Mouse (Mus musculus): ENCODE measurements around the gene Celf5. TPM values are rescaled to one million over a fixed set of nuclear protein-coding genes. Genes with fewer than 3 reads are reported as not detected.
A peak's percentile ranks its signal among the peaks of the same experiment; 100 is the strongest.

Celf5 gene
- polyA plus RNA-seq, 1 experiment from 2014 or later, result 1.6 TPM

- peak overlapping the region; percentile 75 for H3K4me2 ChIP-seq (replicated peaks)
- H3K4me3 ChIP-seq (replicated peaks), result peak overlapping the region; percentile 75
- H3K36me3 ChIP-seq, result peaks cover 16% of the 10 kb centered on the region
- no peak overlapping the region for H3K9ac ChIP-seq
- no peak for ATAC-seq (ENCODE audit: insufficient number of reproducible peaks, low FRiP score, low TSS enrichment, low read depth)
- no peaks in the 10 kb centered on the region for H3K9me3 ChIP-seq (replicated peaks)
- no peaks in the 10 kb centered on the region for H3K27me3 ChIP-seq
- H3K27ac ChIP-seq (replicated peaks), result peak overlapping the region; percentile 82; the same call in 1 of the 2 replicates
- peaks cover 67% of the 10 kb centered on the region for H3K4me1 ChIP-seq
- WGBS, result 69% methylated on average over 4 of the region's 4 CpGs
Measured at GRCm38 (mm10) chr10:81423476-81424245, 58.8 kb downstream of the Celf5 start.

- no peak for ATAC-seq (ENCODE audit: insufficient number of reproducible peaks, low FRiP score, low TSS enrichment, low read depth)
- WGBS, result 78% methylated on average over 3 of the region's 3 CpGs
- Histone ChIP-seq H3K4me2 (replicated peaks) (no peak overlapping the region), H3K27ac (replicated peaks) (no peak overlapping the region), H3K4me3 (replicated peaks) (no peak overlapping the region), H3K4me1 (peaks cover 76% of the 10 kb centered on the region), H3K27me3 (no peaks in the 10 kb centered on the region), H3K9me3 (replicated peaks) (no peaks in the 10 kb centered on the region), H3K9ac (no peak overlapping the region), H3K36me3 (peaks cover 18% of the 10 kb centered on the region)
Measured at GRCm38 (mm10) chr10:81422661-81423217, 59.8 kb downstream of the Celf5 start.

- Histone ChIP-seq H3K9ac (no peak overlapping the region), H3K4me1 (peaks cover 78% of the 10 kb centered on the region)
Measured at GRCm38 (mm10) chr10:81422191-81422590, 60.3 kb downstream of the Celf5 start.

GRCm38 (mm10) chr10:81421797-81422100 is 60.8 kb downstream of the Celf5 start:
- no peak overlapping the region for H3K9ac ChIP-seq
- no peak overlapping the region for H3K27ac ChIP-seq (replicated peaks)
- 64% methylated on average over 5 of the region's 5 CpGs for WGBS
- ATAC-seq (ENCODE audit: insufficient number of reproducible peaks, low FRiP score, low TSS enrichment, low read depth), result no peak
- peaks cover 22% of the 10 kb centered on the region for H3K36me3 ChIP-seq
- no peaks in the 10 kb centered on the region for H3K27me3 ChIP-seq
- no peak overlapping the region for H3K4me2 ChIP-seq (replicated peaks)
- H3K4me1 ChIP-seq, result peaks cover 81% of the 10 kb centered on the region
- no peak overlapping the region for H3K4me3 ChIP-seq (replicated peaks)
- no peaks in the 10 kb centered on the region for H3K9me3 ChIP-seq (replicated peaks)

More at GRCm38 (mm10) chr10:81422191-81422590, 60.3 kb downstream of the Celf5 start:
- no peaks in the 10 kb centered on the region for H3K9me3 ChIP-seq (replicated peaks)
- WGBS, result 72% methylated on average over 6 of the region's 6 CpGs
- no peak overlapping the region for H3K27ac ChIP-seq (replicated peaks)
- no peak overlapping the region for H3K4me3 ChIP-seq (replicated peaks)
- H3K4me2 ChIP-seq (replicated peaks), result no peak overlapping the region
- no peaks in the 10 kb centered on the region for H3K27me3 ChIP-seq
- no peak for ATAC-seq (ENCODE audit: insufficient number of reproducible peaks, low FRiP score, low TSS enrichment, low read depth)
- peaks cover 22% of the 10 kb centered on the region for H3K36me3 ChIP-seq

- Histone ChIP-seq H3K9ac (no peak overlapping the region), H3K9me3 (replicated peaks) (no peaks in the 10 kb centered on the region), H3K27ac (replicated peaks) (no peak overlapping the region), H3K4me1 (peaks cover 86% of the 10 kb centered on the region), H3K4me2 (replicated peaks) (no peak overlapping the region), H3K27me3 (no peaks in the 10 kb centered on the region), H3K36me3 (peaks cover 22% of the 10 kb centered on the region), H3K4me3 (replicated peaks) (no peak overlapping the region)
- 73% methylated on average over 4 of the region's 4 CpGs for WGBS
- ATAC-seq (ENCODE audit: insufficient number of reproducible peaks, low FRiP score, low TSS enrichment, low read depth), result no peak
Measured at GRCm38 (mm10) chr10:81421041-81421796, 61.3 kb downstream of the Celf5 start.

- no peak for ATAC-seq (ENCODE audit: insufficient number of reproducible peaks, low FRiP score, low TSS enrichment, low read depth)
- Histone ChIP-seq H3K36me3 (peaks cover 24% of the 10 kb centered on the region), H3K9ac (no peak overlapping the region), H3K27ac (replicated peaks) (no peak overlapping the region), H3K4me3 (replicated peaks) (no peak overlapping the region), H3K4me1 (peaks cover 88% of the 10 kb centered on the region), H3K27me3 (no peaks in the 10 kb centered on the region), H3K4me2 (replicated peaks) (no peak overlapping the region), H3K9me3 (replicated peaks) (no peaks in the 10 kb centered on the region)
- 87% methylated on average over 40 of the region's 40 CpGs for WGBS
Measured at GRCm38 (mm10) chr10:81420191-81420767, 62.2 kb downstream of the Celf5 start.

GRCm38 (mm10) chr10:81419111-81419928 is 63.2 kb downstream of the Celf5 start:
- no peak for ATAC-seq (ENCODE audit: insufficient number of reproducible peaks, low FRiP score, low TSS enrichment, low read depth)
- Histone ChIP-seq H3K4me1 (peaks cover 88% of the 10 kb centered on the region), H3K27ac (replicated peaks) (peak overlapping the region; percentile 61; the same call in 1 of the 2 replicates), H3K27me3 (no peaks in the 10 kb centered on the region), H3K4me3 (replicated peaks) (no peak overlapping the region), H3K9ac (no peak overlapping the region), H3K9me3 (replicated peaks) (no peaks in the 10 kb centered on the region), H3K4me2 (replicated peaks) (no peak overlapping the region), H3K36me3 (peaks cover 29% of the 10 kb centered on the region)
- WGBS, result 91% methylated on average over 10 of the region's 10 CpGs

GRCm38 (mm10) chr10:81418216-81419070 is 64.1 kb downstream of the Celf5 start:
- Histone ChIP-seq H3K27ac (replicated peaks) (peak overlapping the region; percentile 92), H3K9me3 (replicated peaks) (no peaks in the 10 kb centered on the region), H3K27me3 (no peaks in the 10 kb centered on the region), H3K9ac (no peak overlapping the region), H3K4me2 (replicated peaks) (no peak overlapping the region), H3K4me1 (peaks cover 88% of the 10 kb centered on the region), H3K36me3 (peaks cover 29% of the 10 kb centered on the region), H3K4me3 (replicated peaks) (no peak overlapping the region)
- no peak for ATAC-seq (ENCODE audit: insufficient number of reproducible peaks, low FRiP score, low TSS enrichment, low read depth)
- WGBS, result 52% methylated on average over 11 of the region's 11 CpGs

GRCm38 (mm10) chr10:81417227-81418215 is 65.0 kb downstream of the Celf5 start:
- H3K36me3 ChIP-seq, result peaks cover 36% of the 10 kb centered on the region
- ATAC-seq (ENCODE audit: insufficient number of reproducible peaks, low FRiP score, low TSS enrichment, low read depth), result no peak
- WGBS, result 36% methylated on average over 12 of the region's 12 CpGs
- H3K9ac ChIP-seq, result 0 out of 2 replicates have a peak overlapping the region, but pooled peaks have one; percentile 6
- H3K27me3 ChIP-seq, result no peaks in the 10 kb centered on the region
- H3K9me3 ChIP-seq (replicated peaks), result no peaks in the 10 kb centered on the region
- H3K4me3 ChIP-seq (replicated peaks), result peak overlapping the region; percentile 32
- peak overlapping the region; percentile 51 for H3K4me2 ChIP-seq (replicated peaks)
- H3K4me1 ChIP-seq, result peaks cover 92% of the 10 kb centered on the region
- peak overlapping the region; percentile 92 for H3K27ac ChIP-seq (replicated peaks)
